Mouse (Mus musculus): ENCODE data around the gene Ccdc6. TPM values are rescaled to one million over a fixed set of nuclear protein-coding genes. Genes with fewer than 3 reads are reported as not detected.

Gene Ccdc6
- polyA plus RNA-seq, 1 experiment from 2014 or later = 39.6 TPM

DNA sequence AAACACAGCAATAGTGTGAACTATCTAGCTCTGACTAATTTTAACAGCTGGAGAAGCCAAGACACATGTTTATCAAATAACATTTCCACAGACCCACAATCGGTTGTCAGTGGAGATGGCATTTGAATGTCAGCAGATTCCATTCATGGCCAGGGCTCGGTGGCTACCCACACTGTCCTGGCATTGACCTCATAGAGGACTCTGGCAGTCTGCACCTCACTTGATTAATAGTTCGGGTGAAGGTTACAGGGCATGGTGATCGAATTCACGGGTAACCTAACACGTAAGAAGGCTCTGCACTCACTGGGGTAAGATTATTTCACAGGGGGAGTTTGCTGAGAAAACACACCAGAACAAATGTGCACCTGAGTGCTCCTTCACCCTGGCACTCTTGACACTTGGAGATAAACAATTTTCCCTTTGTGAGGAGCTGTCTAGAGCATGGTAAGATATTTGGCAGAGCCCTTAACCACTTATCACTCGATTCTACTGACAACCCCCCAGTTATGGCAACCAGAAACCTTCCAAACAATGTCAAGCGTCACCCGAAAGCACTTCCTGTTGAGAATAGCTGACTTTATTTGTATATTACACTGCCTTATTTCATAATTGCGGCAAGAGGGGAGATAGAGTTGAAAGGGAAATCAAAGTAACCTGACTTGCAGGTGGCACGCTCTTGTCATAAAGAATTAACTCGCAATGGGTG lies 11.5 kb upstream of the Ccdc6 start:
- H3K27me3 ChIP-seq (ENCODE audit: control insufficient read depth, insufficient read depth, low read length) = no peaks in the 10 kb centered on the region
- H3K4me1 ChIP-seq (ENCODE audit: control insufficient read depth, insufficient read depth, low read length) = peaks cover 10% of the 10 kb centered on the region
- H3K9ac ChIP-seq (ENCODE audit: low read depth, low read length) = no peak overlapping the region
- H3K36me3 ChIP-seq (ENCODE audit: control insufficient read depth, insufficient read depth, low read length) = no peaks in the 10 kb centered on the region
- no peak overlapping the region for H3K27ac ChIP-seq (ENCODE audit: low read depth, low read length)
- no peak overlapping the region for H3K4me2 ChIP-seq (replicated peaks; ENCODE audit: low read depth, low read length)
- H3K9me3 ChIP-seq (ENCODE audit: control insufficient read depth, low read length) = peaks cover 7% of the 10 kb centered on the region; the same call in 1 of the 2 replicates
- WGBS = 32% methylated on average over 12 of the region's 12 CpGs
- H3K4me3 ChIP-seq (ENCODE audit: low read length) = no peak overlapping the region
- ATAC-seq (ENCODE audit: low FRiP score, low TSS enrichment) = peak; percentile 53; the same call in 1 of the 2 replicates

DNA sequence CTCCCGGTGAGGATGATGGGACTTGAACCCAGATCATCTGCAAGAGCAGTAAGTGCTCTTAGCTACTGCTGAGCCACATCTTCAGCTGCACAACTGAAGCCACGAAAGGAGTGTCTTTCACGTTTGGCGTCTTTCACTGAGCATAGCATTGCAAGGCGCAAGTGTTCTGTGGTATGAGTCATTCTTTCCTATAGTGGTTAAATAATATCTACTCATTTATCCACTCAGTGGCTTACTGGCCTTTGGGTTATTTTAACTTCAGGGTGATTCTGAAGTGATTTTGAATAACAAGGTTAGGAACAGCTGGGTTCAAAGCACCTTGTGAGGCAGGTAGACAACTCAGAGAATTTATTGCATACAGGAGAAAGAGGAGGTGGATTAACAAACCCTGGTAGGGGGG lies 8.1 kb upstream of the Ccdc6 start:
- Histone ChIP-seq H3K9ac (ENCODE audit: low read depth, low read length) (no peak overlapping the region), H3K4me1 (ENCODE audit: control insufficient read depth, insufficient read depth, low read length) (no peaks in the 10 kb centered on the region), H3K4me2 (replicated peaks; ENCODE audit: low read depth, low read length) (no peak overlapping the region), H3K27me3 (ENCODE audit: control insufficient read depth, insufficient read depth, low read length) (no peaks in the 10 kb centered on the region), H3K4me3 (ENCODE audit: low read length) (no peak overlapping the region), H3K36me3 (ENCODE audit: control insufficient read depth, insufficient read depth, low read length) (no peaks in the 10 kb centered on the region), H3K27ac (ENCODE audit: low read depth, low read length) (no peak overlapping the region), H3K9me3 (ENCODE audit: control insufficient read depth, low read length) (peaks cover 7% of the 10 kb centered on the region; the same call in 1 of the 2 replicates)
- ATAC-seq (ENCODE audit: low FRiP score, low TSS enrichment) = no peak
- WGBS = 90% methylated on average over 5 of the region's 5 CpGs

DNA sequence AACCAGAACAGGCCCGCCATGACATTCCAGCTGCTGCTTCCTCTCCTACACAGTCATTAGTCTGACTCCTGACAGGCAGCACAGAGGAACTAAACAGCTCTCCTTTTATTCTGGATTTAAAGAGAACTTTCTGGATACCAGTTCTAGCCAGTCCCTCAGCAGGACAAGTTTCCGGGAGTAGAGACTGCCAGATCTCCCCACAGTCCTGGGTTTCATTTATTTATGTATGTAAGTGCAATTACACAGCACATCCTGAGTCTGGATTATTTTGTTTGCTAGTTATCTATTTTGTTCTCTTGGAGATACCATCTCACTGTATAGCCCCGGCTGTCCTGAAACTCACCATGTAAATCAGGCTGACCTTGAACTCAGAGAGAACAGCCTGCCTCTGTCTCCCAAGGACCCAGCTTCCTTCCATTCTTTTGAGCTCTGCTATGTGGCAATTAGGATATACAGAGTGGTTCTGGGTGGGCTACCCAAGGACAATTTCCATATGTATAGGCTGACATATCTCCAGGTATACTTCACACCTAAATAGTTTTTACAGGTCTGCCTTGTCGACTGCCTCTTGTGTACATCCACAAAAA lies 5.0 kb upstream of the Ccdc6 start:
- H3K27me3 ChIP-seq (ENCODE audit: control insufficient read depth, insufficient read depth, low read length) = no peaks in the 10 kb centered on the region
- 71% methylated on average over 4 of the region's 4 CpGs for WGBS

DNA sequence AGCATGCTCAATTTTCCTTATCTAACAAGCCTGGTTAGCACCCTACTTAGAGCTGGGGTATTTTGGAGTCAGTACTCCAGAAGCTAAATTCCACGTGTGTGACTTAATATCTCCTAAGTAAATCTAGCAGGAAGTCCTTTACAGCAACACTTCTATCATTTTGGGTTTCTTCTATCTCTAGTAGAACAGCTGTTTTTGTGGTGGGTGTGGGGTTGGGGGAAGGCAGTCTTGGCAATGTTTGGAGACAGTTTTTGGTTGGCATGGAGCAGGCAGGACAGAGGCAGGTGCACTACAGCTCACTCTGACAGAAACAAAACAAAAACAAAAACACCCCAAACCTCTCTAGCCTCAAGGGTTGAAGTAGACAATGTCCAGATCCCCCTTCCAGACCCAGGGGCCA lies 3.1 kb upstream of the Ccdc6 start:
- Histone ChIP-seq H3K9ac (ENCODE audit: low read depth, low read length) (no peak overlapping the region), H3K4me1 (ENCODE audit: control insufficient read depth, insufficient read depth, low read length) (peaks cover 6% of the 10 kb centered on the region), H3K27me3 (ENCODE audit: control insufficient read depth, insufficient read depth, low read length) (no peaks in the 10 kb centered on the region), H3K36me3 (ENCODE audit: control insufficient read depth, insufficient read depth, low read length) (no peaks in the 10 kb centered on the region), H3K9me3 (ENCODE audit: control insufficient read depth, low read length) (no peaks in the 10 kb centered on the region), H3K27ac (ENCODE audit: low read depth, low read length) (no peak overlapping the region), H3K4me2 (replicated peaks; ENCODE audit: low read depth, low read length) (no peak overlapping the region), H3K4me3 (ENCODE audit: low read length) (no peak overlapping the region)
- ATAC-seq (ENCODE audit: low FRiP score, low TSS enrichment) = no peak
- WGBS = 59% methylated on average over 1 of the region's 1 CpGs

More for the DNA sequence above, 5.0 kb upstream of the Ccdc6 start:
- H3K36me3 ChIP-seq (ENCODE audit: control insufficient read depth, insufficient read depth, low read length) = no peaks in the 10 kb centered on the region
- no peak overlapping the region for H3K27ac ChIP-seq (ENCODE audit: low read depth, low read length)
- no peak overlapping the region for H3K9ac ChIP-seq (ENCODE audit: low read depth, low read length)
- H3K4me1 ChIP-seq (ENCODE audit: control insufficient read depth, insufficient read depth, low read length) = peaks cover 3% of the 10 kb centered on the region
- H3K4me2 ChIP-seq (replicated peaks; ENCODE audit: low read depth, low read length) = no peak overlapping the region
- H3K4me3 ChIP-seq (ENCODE audit: low read length) = no peak overlapping the region
- H3K9me3 ChIP-seq (ENCODE audit: control insufficient read depth, low read length) = peaks cover 7% of the 10 kb centered on the region; the same call in 1 of the 2 replicates
- no peak for ATAC-seq (ENCODE audit: low FRiP score, low TSS enrichment)

DNA sequence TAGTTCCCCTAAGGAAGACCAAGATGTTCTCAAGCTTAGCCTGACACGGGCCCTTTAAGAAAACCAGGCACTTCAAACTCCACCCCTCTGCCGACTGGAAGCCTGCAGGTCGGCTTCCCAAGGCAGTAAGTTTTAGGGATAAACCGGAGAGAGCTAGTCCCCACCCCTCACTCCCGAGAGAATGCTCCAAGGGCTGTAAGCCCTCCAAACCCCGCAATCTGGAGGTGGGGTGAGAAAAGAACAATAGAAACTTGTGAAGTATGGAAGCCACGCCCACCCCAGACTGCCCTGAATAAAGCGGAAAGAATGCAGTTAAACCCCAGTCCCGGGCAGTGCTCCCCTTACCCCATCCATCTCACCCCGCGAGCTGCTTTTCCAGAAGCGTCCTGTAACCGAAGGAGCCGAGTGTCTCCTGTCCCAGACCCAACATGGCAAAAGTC lies 1.9 kb upstream of the Ccdc6 start:
- no peaks in the 10 kb centered on the region for H3K36me3 ChIP-seq (ENCODE audit: control insufficient read depth, insufficient read depth, low read length)
- peak overlapping the region; percentile 53 for H3K4me3 ChIP-seq (ENCODE audit: low read length)
- H3K27me3 ChIP-seq (ENCODE audit: control insufficient read depth, insufficient read depth, low read length) = no peaks in the 10 kb centered on the region
- peak overlapping the region; percentile 53 for H3K4me2 ChIP-seq (replicated peaks; ENCODE audit: low read depth, low read length)
- H3K9ac ChIP-seq (ENCODE audit: low read depth, low read length) = peak overlapping the region; percentile 24; the same call in 1 of the 2 replicates
- no peaks in the 10 kb centered on the region for H3K9me3 ChIP-seq (ENCODE audit: control insufficient read depth, low read length)
- peaks cover 19% of the 10 kb centered on the region for H3K4me1 ChIP-seq (ENCODE audit: control insufficient read depth, insufficient read depth, low read length)
- peak; percentile 66 for ATAC-seq (ENCODE audit: low FRiP score, low TSS enrichment)
- 1% methylated on average over 14 of the region's 14 CpGs for WGBS
- H3K27ac ChIP-seq (ENCODE audit: low read depth, low read length) = peak overlapping the region; percentile 91

DNA sequence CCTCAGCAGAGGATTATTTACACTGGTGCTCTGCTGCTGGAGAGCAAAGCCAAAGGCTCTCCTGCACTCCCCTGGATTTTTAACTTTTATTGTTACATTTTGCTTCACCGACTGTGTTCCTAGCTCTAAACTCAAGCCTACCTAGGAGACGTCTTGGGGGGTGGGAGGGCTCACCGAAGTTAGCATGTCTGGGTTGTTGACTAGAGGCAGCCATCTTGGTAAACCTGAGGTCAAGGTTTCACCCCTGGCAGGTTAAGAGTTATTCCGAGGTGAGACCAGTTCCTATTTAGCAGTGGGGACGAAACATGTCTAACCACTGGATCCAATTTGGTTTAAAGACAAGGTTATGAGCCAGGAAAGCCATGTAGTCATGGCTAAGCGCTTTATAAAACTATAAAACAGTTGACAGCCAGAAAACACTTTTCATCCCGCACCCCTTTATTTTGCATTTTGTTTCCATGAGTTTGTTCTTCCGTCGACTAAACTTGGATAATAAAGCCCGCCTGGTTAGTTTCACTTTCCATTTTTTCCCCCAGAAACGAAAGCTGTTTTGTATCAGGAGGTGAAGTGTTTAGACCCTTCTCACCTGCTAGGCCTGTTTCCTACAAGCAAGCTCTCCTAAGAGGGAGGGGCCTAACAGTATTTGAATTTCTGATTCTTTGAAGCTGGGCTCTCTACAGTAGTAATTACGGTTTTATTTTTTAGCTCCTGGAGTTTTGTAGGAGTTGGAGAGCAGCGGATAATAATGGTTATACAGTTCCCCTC lies 1.2 kb upstream of the Ccdc6 start:
- Histone ChIP-seq H3K4me1 (ENCODE audit: control insufficient read depth, insufficient read depth, low read length) (peaks cover 19% of the 10 kb centered on the region), H3K4me3 (ENCODE audit: low read length) (peak overlapping the region; percentile 53), H3K27ac (ENCODE audit: low read depth, low read length) (peak overlapping the region; percentile 91), H3K4me2 (replicated peaks; ENCODE audit: low read depth, low read length) (peak overlapping the region; percentile 53), H3K9me3 (ENCODE audit: control insufficient read depth, low read length) (no peaks in the 10 kb centered on the region), H3K9ac (ENCODE audit: low read depth, low read length) (peak overlapping the region; percentile 24; the same call in 1 of the 2 replicates), H3K27me3 (ENCODE audit: control insufficient read depth, insufficient read depth, low read length) (no peaks in the 10 kb centered on the region), H3K36me3 (ENCODE audit: control insufficient read depth, insufficient read depth, low read length) (no peaks in the 10 kb centered on the region)
- WGBS = 21% methylated on average over 13 of the region's 13 CpGs
- ATAC-seq (ENCODE audit: low FRiP score, low TSS enrichment) = no peak

DNA sequence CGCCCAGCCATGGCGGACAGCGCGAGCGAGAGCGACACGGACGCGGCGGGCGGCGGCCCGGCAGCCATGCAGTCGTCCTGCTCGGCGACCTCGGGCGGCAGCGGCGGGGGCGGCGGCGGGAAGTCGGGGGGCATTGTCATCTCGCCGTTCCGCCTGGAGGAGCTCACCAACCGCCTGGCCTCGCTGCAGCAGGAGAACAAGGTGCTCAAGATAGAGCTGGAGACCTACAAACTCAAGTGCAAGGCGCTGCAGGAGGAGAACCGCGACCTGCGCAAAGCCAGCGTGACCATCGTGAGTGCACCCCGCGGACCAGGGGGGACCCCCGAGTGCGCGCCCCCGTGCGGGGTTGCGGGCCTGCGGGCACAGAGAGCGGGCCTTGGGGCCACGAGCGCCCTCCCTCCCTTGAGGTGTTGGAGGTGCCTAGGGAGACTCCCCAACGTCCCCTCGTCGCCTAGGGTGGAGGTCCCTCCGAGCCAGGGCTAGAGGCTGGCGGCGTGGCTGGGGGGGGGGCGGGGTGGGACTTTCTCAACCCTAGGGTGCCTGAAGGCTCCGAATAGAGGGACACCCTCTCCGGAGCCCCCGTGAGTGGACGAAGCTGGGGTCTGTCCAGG lies 475 bp downstream of the Ccdc6 start:
- under 1% methylated on average over 56 of the region's 58 CpGs for WGBS
- Histone ChIP-seq H3K4me2 (replicated peaks; ENCODE audit: low read depth, low read length) (peak overlapping the region; percentile 90), H3K4me1 (ENCODE audit: control insufficient read depth, insufficient read depth, low read length) (peaks cover 19% of the 10 kb centered on the region), H3K9ac (ENCODE audit: low read depth, low read length) (peak overlapping the region; percentile 91), H3K36me3 (ENCODE audit: control insufficient read depth, insufficient read depth, low read length) (0 out of 2 replicates have a peak, but pooled peaks cover 3% of the 10 kb centered on the region), H3K9me3 (ENCODE audit: control insufficient read depth, low read length) (peaks cover 7% of the 10 kb centered on the region), H3K27me3 (ENCODE audit: control insufficient read depth, insufficient read depth, low read length) (no peaks in the 10 kb centered on the region), H3K27ac (ENCODE audit: low read depth, low read length) (peak overlapping the region; percentile 84), H3K4me3 (ENCODE audit: low read length) (peak overlapping the region; percentile 94)
- peak; percentile 21 for ATAC-seq (ENCODE audit: low FRiP score, low TSS enrichment)

DNA sequence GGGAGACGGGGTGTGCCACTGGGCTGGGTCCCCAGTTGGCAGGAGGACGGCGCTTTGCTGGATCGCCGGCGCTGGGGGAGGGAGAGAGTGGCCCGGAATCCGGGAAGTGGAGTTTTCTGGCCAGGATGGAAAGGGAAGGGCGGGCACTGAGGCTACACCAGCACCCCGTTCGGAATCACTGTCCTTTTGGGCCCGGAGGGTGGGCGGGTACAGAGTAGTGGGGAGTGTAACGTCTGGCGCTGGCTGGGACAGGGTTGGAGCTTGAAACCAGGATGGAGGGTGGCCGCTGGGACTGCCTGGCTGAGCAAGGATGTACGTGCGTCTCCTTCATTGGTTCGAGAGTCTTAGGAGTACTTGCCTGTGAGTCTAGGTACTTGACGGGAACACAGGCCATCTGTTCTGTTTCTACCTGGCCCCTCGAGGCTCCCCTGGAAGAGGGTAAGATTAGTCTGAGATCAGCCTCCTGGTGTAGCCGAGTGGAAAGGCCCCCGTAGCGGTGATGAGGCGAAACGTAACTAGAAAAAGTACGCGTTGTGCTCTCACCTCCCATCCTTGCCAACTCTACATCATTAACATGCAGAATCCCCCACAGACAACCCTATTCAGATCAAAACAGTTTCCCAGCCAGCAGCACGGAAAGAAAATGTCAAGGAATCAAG lies 1.1 kb downstream of the Ccdc6 start:
- Histone ChIP-seq H3K9ac (ENCODE audit: low read depth, low read length) (peak overlapping the region; percentile 91), H3K36me3 (ENCODE audit: control insufficient read depth, insufficient read depth, low read length) (peaks cover 5% of the 10 kb centered on the region; the same call in 1 of the 2 replicates), H3K4me3 (ENCODE audit: low read length) (peak overlapping the region; percentile 94), H3K27ac (ENCODE audit: low read depth, low read length) (peak overlapping the region; percentile 84), H3K4me1 (ENCODE audit: control insufficient read depth, insufficient read depth, low read length) (peaks cover 19% of the 10 kb centered on the region), H3K27me3 (ENCODE audit: control insufficient read depth, insufficient read depth, low read length) (no peaks in the 10 kb centered on the region), H3K4me2 (replicated peaks; ENCODE audit: low read depth, low read length) (peak overlapping the region; percentile 90), H3K9me3 (ENCODE audit: control insufficient read depth, low read length) (peaks cover 8% of the 10 kb centered on the region)
- ATAC-seq (ENCODE audit: low FRiP score, low TSS enrichment) = peak; percentile 36
- WGBS = under 1% methylated on average over 28 of the region's 29 CpGs
